Mouse (Mus musculus): ENCODE results near the gene Gpr87. TPM values are rescaled to one million over a fixed set of nuclear protein-coding genes. Genes with fewer than 3 reads are reported as not detected.

Gpr87 gene
- total RNA-seq, 2 experiments from 2014 or later: not detected

GRCm38 (mm10) chr3:59176871-59177270 lies 18.0 kb downstream of the Gpr87 start:
- Histone ChIP-seq H3K27ac (no peak overlapping the region), H3K4me3 (no peak overlapping the region)
- no peak for DNase-seq (ENCODE audit: low spot score in 2 of 2)
- no peak for TF ChIP-seq CTCF (conservative IDR thresholded peaks at IDR 0.05)

- peak; percentile 94 for TF ChIP-seq CTCF (conservative IDR thresholded peaks at IDR 0.05)
- no peak overlapping the region for H3K27ac ChIP-seq
- peak; percentile 43 to 66 for DNase-seq (ENCODE audit: low spot score in 2 of 2)
- no peak overlapping the region for H3K4me3 ChIP-seq
Observed at GRCm38 (mm10) chr3:59175234-59175633, 19.7 kb downstream of the Gpr87 start.

- TF ChIP-seq CTCF (conservative IDR thresholded peaks at IDR 0.05): peak; percentile 41
- DNase-seq (ENCODE audit: low spot score in 2 of 2): no peak
- Histone ChIP-seq H3K27ac (no peak overlapping the region), H3K4me3 (no peak overlapping the region)
Observed at GRCm38 (mm10) chr3:59174426-59175154, 20.3 kb downstream of the Gpr87 start.

- H3K4me3 ChIP-seq: no peak overlapping the region
- DNase-seq (ENCODE audit: low spot score in 2 of 2): no peak
- no peak overlapping the region for H3K27ac ChIP-seq
- TF ChIP-seq CTCF (conservative IDR thresholded peaks at IDR 0.05): no peak
Observed at GRCm38 (mm10) chr3:59169921-59170627, 24.8 kb downstream of the Gpr87 start.

DNA sequence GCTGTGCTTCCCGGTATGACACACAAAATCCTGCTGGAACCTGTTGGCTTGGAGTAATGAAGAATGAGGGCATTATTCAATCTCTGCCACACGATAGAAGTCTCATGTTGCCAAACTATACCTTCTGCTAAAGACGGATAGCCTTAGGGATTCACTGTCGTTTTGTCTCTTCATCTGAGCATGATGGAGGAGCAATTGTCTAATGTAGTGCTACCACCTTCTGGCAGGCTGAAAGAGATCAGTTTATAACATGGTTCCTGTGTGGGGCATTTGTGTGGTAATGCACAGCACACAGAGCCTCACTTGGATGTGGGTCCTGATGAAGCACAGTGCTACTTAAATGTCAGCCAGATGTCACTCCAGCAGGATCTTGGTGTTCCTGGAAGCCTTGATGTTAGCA lies 25.7 kb downstream of the Gpr87 start:
- Histone ChIP-seq H3K4me3 (no peak overlapping the region), H3K27ac (no peak overlapping the region)
- no peak for DNase-seq (ENCODE audit: low spot score in 2 of 2)
- TF ChIP-seq CTCF (conservative IDR thresholded peaks at IDR 0.05): peak; percentile 52

- peak; percentile 25 for TF ChIP-seq CTCF (conservative IDR thresholded peaks at IDR 0.05)
- Histone ChIP-seq H3K4me3 (no peak overlapping the region), H3K27ac (no peak overlapping the region)
- no peak for DNase-seq (ENCODE audit: low spot score in 2 of 2)
Observed at GRCm38 (mm10) chr3:59168476-59168875, 26.4 kb downstream of the Gpr87 start.

DNA sequence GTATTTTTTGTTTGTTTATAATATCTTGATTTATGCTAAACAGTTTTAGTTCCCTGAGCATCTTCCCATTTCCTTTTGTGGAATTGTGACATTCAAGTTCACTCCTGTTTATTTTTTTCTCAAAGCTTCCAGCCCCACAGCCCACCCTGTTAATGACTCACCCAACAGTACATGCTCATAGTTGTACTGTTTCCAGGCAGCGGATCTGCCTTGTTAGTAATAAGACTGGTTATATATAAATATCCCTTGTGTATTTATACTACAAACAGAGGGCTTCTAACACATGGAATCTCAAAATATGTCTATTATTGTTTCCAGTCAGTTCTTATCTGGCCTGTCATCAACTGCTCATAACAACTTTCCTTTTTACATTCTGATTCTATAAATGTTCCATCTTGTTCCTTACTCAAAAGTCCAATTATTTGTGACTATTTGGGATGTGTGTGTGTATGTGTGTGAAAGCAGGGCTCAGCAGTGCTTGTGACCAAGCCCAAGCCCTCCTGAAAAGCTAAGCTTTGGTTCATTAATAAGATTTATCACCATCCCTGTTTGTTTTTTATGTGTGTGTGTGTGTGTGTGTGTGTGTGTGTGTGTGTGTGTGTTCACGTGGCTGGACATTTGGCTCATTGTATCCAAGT lies 27.4 kb downstream of the Gpr87 start:
- Histone ChIP-seq H3K4me3 (no peak overlapping the region), H3K27ac (no peak overlapping the region)
- TF ChIP-seq CTCF (conservative IDR thresholded peaks at IDR 0.05): no peak
- peak in 1 of 2 experiments; percentile 31 for DNase-seq (ENCODE audit: low spot score in 2 of 2)

DNA sequence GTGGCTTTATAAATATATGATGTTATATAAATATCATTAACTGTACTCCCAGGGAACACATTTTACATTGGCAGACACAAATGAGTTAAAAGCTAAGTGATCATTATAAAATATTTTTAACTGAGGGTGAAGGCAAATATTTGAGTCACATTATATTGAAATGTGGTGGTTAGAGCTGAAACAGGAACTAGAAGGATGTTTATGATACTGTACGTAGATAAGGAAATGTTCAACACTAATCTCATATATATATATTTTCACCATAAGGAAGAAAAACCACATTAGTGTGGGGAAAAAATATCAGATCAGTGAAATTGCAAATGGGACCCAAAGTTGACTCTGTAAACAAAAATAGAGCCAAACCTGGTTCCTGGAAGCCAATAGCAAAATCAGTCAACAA lies 34.4 kb downstream of the Gpr87 start:
- TF ChIP-seq CTCF (conservative IDR thresholded peaks at IDR 0.05): no peak
- Histone ChIP-seq H3K27ac (no peak overlapping the region), H3K4me3 (no peak overlapping the region)
- no peak for DNase-seq (ENCODE audit: low spot score in 2 of 2)

DNA sequence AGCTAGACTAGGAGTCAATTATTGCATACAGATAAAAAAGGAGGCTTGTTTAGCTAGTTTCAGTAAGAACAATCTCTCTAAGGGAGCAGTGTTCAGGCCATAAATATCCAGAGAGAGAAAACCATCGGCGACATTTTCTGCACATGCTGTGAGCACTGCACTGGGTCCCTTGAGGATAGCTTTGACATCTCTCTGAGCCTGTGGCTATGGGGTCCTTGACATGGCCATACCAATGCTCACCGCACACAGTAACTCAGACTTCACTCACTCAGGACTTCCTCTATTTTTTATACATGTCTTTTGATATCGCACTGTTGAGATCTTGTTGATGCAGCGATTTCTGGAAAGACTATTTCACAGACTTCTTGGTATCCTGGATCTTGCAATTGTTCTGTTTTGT lies 37.9 kb downstream of the Gpr87 start:
- Histone ChIP-seq H3K27ac (no peak overlapping the region), H3K4me3 (no peak overlapping the region)
- no peak for TF ChIP-seq CTCF (conservative IDR thresholded peaks at IDR 0.05)
- no peak for DNase-seq (ENCODE audit: low spot score in 2 of 2)

DNA sequence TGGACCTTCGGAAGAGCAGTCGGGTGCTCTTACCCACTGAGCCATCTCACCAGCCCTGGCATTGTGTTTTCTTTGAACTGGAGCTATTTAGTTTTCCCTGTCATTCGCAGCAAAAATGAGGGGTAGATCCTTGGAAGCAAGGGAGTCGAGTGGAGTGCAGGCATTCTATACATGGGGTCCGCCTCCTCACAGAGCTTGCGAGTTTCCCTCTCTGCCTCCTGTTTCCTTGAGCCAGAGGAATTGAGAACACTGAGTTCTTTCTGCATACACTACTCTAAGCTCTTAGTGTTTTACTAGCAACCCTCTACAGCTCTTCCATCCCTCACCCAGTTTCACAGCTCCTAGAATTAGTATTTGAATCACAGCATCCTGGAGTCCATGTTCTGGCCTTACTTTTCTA lies 39.5 kb downstream of the Gpr87 start:
- no peak overlapping the region for H3K4me3 ChIP-seq
- no peak for DNase-seq (ENCODE audit: low spot score in 2 of 2)
- no peak overlapping the region for H3K27ac ChIP-seq
- no peak for TF ChIP-seq CTCF (conservative IDR thresholded peaks at IDR 0.05)

- no peak for TF ChIP-seq CTCF (conservative IDR thresholded peaks at IDR 0.05)
- DNase-seq (ENCODE audit: low spot score in 2 of 2): no peak
- no peak overlapping the region for H3K4me3 ChIP-seq
- H3K27ac ChIP-seq: no peak overlapping the region
Observed at GRCm38 (mm10) chr3:59154888-59155287, 40.0 kb downstream of the Gpr87 start.

GRCm38 (mm10) chr3:59153424-59153823 lies 41.5 kb downstream of the Gpr87 start, which contains the start of gene P2ry14:
Gene P2ry14 (minus strand): TSS chr3:59153618.
- Histone ChIP-seq H3K4me3 (no peak within 1 kb of the TSS), H3K27ac (no peak within 1 kb of the TSS)
- no peak for DNase-seq (ENCODE audit: low spot score in 2 of 2)
- TF ChIP-seq CTCF (conservative IDR thresholded peaks at IDR 0.05): no peak

GRCm38 (mm10) chr3:59150624-59151023 lies 44.3 kb downstream of the Gpr87 start:
- no peak overlapping the region for H3K27ac ChIP-seq
- no peak for TF ChIP-seq CTCF (conservative IDR thresholded peaks at IDR 0.05)
- no peak overlapping the region for H3K4me3 ChIP-seq
- DNase-seq (ENCODE audit: low spot score in 2 of 2): no peak

All from layer of hippocampus, adult 2 months (tissue).